Mouse (Mus musculus): ENCODE data around the gene Efcc1. TPM values are rescaled to one million over a fixed set of nuclear protein-coding genes. Genes with fewer than 3 reads are reported as not detected.

Efcc1 gene
- total RNA-seq, 1 experiment from 2014 or later, result not detected

DNA sequence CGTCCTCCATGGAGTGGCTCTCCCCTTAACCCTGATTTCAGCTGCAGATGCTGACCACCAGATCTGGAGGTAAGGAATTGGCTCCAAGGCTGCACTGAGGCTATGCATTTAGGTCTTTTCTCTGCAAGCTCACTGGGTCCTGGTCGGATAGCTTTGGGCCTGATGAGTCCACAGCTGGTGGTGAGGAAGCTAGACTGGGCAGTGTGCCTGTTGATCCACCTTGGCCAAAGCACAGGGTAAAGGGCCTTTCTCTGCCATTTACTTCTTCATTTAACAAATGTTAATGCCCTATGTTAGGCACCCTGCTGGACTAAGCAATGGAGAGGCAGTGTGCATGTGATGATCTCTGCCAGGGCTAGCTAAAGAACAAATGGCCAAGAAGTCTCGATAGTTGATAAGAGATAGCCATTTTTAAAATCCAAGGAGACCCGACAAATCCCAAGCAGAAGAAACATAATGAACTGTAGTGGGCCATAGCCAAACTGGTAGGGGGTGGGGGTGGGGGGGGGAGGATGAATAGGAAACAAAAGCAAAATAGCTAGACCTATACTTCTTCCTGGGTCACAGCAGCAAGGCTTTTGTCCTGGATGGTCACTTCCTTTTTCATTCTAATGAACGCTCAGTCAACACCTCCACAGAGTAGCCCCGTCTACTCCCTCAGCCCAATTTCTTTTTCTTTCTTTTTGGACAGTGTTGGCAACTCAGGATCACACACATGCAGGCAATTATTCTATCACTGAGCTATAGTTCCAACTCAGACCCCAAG lies 64.9 kb downstream of the Efcc1 start:
- no peak for ATAC-seq (ENCODE audit: extremely low read depth, insufficient number of reproducible peaks, low FRiP score, poor library complexity, severe bottlenecking)

DNA sequence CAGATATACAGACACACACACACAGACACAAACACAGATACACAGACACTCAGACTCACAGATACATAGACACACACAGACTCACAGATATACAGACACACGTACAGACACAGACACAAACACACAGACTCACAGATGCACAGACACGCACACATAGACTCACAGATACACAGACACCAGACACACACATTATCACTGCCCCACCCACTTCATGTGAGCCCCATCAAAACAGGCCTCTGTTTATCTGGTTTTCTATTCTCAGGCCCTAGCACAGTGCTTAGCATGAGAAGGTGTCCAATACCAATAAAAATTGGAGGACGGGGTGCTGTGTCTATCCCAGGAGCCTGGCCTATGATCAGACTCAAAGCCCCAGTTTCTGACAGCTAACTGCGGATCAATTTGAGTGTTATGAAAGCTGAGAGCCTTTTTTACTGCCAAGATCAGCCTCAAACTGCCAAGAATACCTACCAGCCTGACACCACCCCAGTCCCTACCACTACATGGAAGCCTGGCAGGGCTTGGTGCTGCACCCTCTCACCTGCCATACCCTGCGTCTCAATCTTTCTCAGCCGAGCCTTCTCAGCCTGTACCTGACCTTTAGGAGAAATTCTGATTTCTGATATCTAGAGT lies 65.7 kb downstream of the Efcc1 start:
- ATAC-seq (ENCODE audit: extremely low read depth, insufficient number of reproducible peaks, low FRiP score, poor library complexity, severe bottlenecking), result no peak

DNA sequence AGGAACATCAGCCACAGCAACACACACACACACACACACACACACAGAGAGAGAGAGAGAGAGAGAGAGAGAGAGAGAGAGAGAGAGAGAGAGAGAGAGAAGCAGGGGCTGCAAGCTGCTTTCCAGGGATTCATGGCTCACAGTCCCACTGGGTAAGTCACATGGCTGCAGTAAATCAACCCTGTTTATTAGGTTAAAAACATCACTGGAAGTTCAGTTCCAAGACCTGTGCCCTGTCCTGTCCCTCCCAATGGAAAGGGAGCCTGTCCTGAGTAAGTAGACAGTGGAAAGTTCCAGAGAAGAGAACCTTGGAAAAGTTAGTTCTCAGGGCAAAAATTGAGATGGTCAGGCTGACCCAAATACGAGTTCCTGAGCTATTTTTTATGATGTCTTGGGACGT lies 66.7 kb downstream of the Efcc1 start:
- ATAC-seq (ENCODE audit: extremely low read depth, insufficient number of reproducible peaks, low FRiP score, poor library complexity, severe bottlenecking), result no peak

DNA sequence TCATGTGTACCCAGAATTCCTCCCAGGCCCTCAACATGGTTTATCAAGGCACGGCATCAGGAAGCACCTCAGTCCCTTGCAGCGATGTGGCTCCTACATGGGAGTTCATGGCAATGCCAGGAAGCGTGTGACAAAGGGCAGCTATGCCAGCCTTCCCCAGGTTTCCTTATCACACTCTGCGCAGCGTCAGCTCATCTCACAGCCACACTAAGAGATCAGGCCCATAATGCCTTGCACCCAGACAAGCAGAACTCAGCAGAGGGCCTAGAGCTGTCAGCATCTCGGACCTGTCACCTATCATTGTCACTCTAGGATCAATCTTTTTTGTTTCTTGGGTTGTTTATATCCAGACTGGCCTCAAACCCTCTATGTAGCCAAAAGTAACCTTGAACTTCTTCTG lies 68.9 kb downstream of the Efcc1 start:
- ATAC-seq (ENCODE audit: extremely low read depth, insufficient number of reproducible peaks, low FRiP score, poor library complexity, severe bottlenecking), result no peak

DNA sequence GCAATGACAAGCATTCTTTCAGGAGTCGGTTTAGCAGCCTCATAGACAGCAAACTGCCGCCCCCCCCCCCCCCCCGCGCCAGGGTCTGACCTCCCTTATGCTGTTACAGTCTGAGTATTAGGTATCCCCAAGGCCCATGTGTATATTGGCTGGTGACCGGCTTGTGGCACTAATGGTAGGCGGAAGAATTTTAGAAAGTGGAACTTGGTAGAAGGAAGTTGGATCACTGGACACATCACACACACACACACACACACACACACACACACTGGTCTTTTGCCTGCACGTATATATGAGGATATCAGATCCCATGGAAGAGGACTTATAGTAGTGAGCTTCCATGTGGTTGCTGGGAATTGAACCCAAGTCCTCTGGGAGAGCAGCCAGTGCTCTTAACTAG lies 71.8 kb downstream of the Efcc1 start:
- ATAC-seq (ENCODE audit: extremely low read depth, insufficient number of reproducible peaks, low FRiP score, poor library complexity, severe bottlenecking), result peak; percentile 33; the same call in 1 of the 2 replicates

DNA sequence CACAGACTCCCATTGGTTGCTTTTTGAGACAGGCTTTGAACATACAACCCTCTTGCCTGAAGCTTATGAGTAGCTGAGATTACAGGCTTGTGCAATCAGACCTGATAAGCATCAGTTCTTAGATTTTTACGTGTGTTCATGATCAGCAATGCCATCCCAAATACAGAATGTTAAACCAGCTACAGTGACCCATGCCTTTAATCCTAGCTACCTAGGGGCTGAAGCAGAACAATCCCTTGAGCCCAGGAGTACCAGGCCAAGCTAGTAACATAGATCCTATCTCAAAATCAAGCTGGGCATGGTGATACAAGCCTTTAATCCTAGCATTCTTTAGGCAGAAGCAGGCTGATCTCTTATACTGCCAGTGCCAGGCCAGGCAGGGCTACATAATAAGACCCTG lies 73.4 kb downstream of the Efcc1 start:
- no peak for ATAC-seq (ENCODE audit: extremely low read depth, insufficient number of reproducible peaks, low FRiP score, poor library complexity, severe bottlenecking)

DNA sequence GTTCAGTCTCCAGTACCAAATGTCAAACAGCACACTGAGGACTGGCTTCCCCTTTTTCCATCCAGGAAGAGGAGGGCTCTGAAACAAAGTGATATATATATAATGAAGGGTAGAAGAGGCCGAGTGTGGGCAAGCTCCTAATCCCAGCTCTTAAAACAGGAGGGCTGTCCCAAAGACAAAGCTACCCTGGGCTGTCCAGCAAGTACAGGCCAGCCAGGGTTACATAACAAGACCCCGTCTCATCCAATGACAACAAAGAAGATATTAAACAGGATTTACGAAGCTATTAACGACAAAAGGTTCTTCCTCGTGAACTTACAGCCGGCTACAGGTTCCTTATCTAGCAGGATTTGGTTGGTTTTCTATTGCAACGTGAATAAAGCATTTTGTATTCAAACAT lies 74.2 kb downstream of the Efcc1 start:
- ATAC-seq (ENCODE audit: extremely low read depth, insufficient number of reproducible peaks, low FRiP score, poor library complexity, severe bottlenecking), result no peak

DNA sequence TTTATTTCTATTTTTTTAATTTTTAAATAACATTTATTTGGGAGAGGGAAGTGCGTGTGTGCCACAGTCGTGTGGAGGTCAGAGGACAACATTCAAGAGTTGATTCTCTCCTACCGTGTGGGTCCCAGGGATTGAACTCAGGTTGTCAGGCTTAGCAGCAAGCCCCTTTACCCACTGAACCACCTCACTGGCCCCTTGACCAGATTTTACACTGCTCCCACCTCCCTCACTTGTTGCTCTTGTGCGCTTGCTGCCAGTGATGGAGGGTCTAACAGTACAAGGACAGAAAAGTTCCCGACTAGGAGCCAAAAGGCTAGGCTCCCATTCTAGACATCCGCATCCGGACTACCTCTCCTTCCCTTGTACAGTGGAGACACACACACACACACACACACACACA lies 74.8 kb downstream of the Efcc1 start:
- ATAC-seq (ENCODE audit: extremely low read depth, insufficient number of reproducible peaks, low FRiP score, poor library complexity, severe bottlenecking), result no peak

Other genes starting within 250 kb of the Efcc1 start
- 358 and 369 TPM in 2 replicates for gene Arhgap25, start 197.6 kb upstream of the Efcc1 start, total RNA-seq (2017)
- 0.61 and 2.6 TPM in 2 replicates for gene Prokr1, start 140.1 kb upstream of the Efcc1 start, total RNA-seq (2017)
- 8.2 and 10.0 TPM in 2 replicates for gene Aplf, start 58.7 kb upstream of the Efcc1 start, total RNA-seq (2017)
- gene Gp9, start 47.2 kb downstream of the Efcc1 start, total RNA-seq (2017), result 13.3 and 13.5 TPM in 2 replicates
- 29.3 and 47.0 TPM in 2 replicates for gene Rab43, start 81.3 kb downstream of the Efcc1 start, total RNA-seq (2017)
- 17.8 and 23.3 TPM in 2 replicates for gene Gm45140, start 104.9 kb downstream of the Efcc1 start, total RNA-seq (2017)
- 26.0 and 48.2 TPM in 2 replicates for gene Isy1, start 107.9 kb downstream of the Efcc1 start, total RNA-seq (2017)
- 523 and 558 TPM in 2 replicates for gene Cnbp, start 120.2 kb downstream of the Efcc1 start, total RNA-seq (2017)
- 67.4 and 77.5 TPM in 2 replicates for gene Copg1, start 156.9 kb downstream of the Efcc1 start, total RNA-seq (2017)
- 41.1 and 63.9 TPM in 2 replicates for gene Hmces, start 183.1 kb downstream of the Efcc1 start, total RNA-seq (2017)

Data from neutrophil, adult 5-6 weeks (primary cell).